Mouse (Mus musculus) neural tube, embryonic 11.5 days (tissue): ENCODE data around the gene Zfp362. TPM values are rescaled to one million over a fixed set of nuclear protein-coding genes. Genes with fewer than 3 reads are reported as not detected.
A peak's percentile ranks its signal among the peaks of the same experiment; 100 is the strongest.

Source experiments
- ATAC-seq: fragments of 200-750 bp; cut with Nextera tagmentation; 2 replicates; pipeline ENCODE4 v1.8.0; 2017; ENCODE audit warnings: moderate number of reproducible peaks, mild to moderate bottlenecking, moderate TSS enrichment, moderate library complexity; ENCODE audit not compliant: insufficient read depth, low FRiP score, low TSS enrichment
- DNase-seq: peaks from one replicate; pipeline ENCODE4 v3.0.0-alpha.2; 2015; ENCODE audit warnings: low spot score
- H3K27ac ChIP-seq: fragments of 300-500 bp; sonication (generic); 2 replicates; pipeline ENCODE4 v1.5.1; 2014; ENCODE audit warnings: low read depth, mild to moderate bottlenecking, low read length
- H3K27me3 ChIP-seq: fragments of 300-500 bp; sonication (generic); 2 replicates; pipeline ENCODE4 v1.6.1; 2014; ENCODE audit warnings: mild to moderate bottlenecking, low read length, mixed read lengths; ENCODE audit not compliant: control insufficient read depth, insufficient read depth
- H3K36me3 ChIP-seq: fragments of 300-500 bp; sonication (generic); 2 replicates; pipeline ENCODE4 v1.6.1; 2014; ENCODE audit warnings: mild to moderate bottlenecking, low read length, moderate library complexity, mixed read lengths; ENCODE audit not compliant: control insufficient read depth, insufficient read depth
- H3K4me1 ChIP-seq: fragments of 300-500 bp; sonication (generic); 2 replicates; pipeline ENCODE4 v1.6.1; 2014; ENCODE audit warnings: low read length, mixed read lengths; ENCODE audit not compliant: control insufficient read depth, insufficient read depth
- H3K4me2 ChIP-seq: fragments of 300-500 bp; sonication (generic); 2 replicates; pipeline ENCODE4 v1.6.1; 2014; ENCODE audit warnings: low read depth, mild to moderate bottlenecking, moderate library complexity
- H3K4me3 ChIP-seq: fragments of 300-500 bp; sonication (generic); 2 replicates; pipeline ENCODE4 v1.5.1; 2014; ENCODE audit warnings: low read depth, low read length
- H3K9ac ChIP-seq: fragments of 300-500 bp; sonication (generic); 2 replicates; pipeline ENCODE4 v1.6.1; 2014; ENCODE audit warnings: mild to moderate bottlenecking, low read length
- H3K9me3 ChIP-seq: fragments of 300-500 bp; sonication (generic); 2 replicates; pipeline ENCODE4 v1.6.1; 2016; ENCODE audit warnings: low read length; ENCODE audit not compliant: control insufficient read depth
- WGBS: fragments of 180-500 bp; shearing (Covaris S2); extraction: QIAGEN DNeasy Blood & Tissue Kit; methylation state at CpG from one replicate; pipeline ENCODE4 v1.1.7; 2014; 5-methylcytosine and 5-hydroxymethylcytosine counted together
- polyA plus RNA-seq: library from polyadenylated mRNA; unstranded; fragments of >200 nt; fragmentation: Nextera tagmentation; extraction: Ambion mirVana; gene quantifications from 2 replicates; pipeline ENCODE4 v1.2.1, GENCODE M21; 2014

The Zfp362 gene
- polyA plus RNA-seq, 1 experiment from 2014 or later: 46.6 TPM

GRCm38 (mm10) chr4:128759214-128759613 is 46.6 kb downstream of the Zfp362 start:
- WGBS: 86% methylated on average over 5 of the region's 5 CpGs
- DNase-seq: no peak
- no peak overlapping the region for H3K4me2 ChIP-seq
- H3K9me3 ChIP-seq: no peaks in the 10 kb centered on the region
- H3K4me1 ChIP-seq: no peaks in the 10 kb centered on the region
- no peak overlapping the region for H3K4me3 ChIP-seq
- no peak for ATAC-seq
- H3K27ac ChIP-seq: no peak overlapping the region
- no peak overlapping the region for H3K9ac ChIP-seq
- no peaks in the 10 kb centered on the region for H3K36me3 ChIP-seq
- no peaks in the 10 kb centered on the region for H3K27me3 ChIP-seq

GRCm38 (mm10) chr4:128755900-128756299 is 49.9 kb downstream of the Zfp362 start:
- 0 out of 2 replicates have a peak overlapping the region, but pooled peaks have one; percentile 29 for H3K27ac ChIP-seq
- 78% methylated on average over 7 of the region's 7 CpGs for WGBS
- no peaks in the 10 kb centered on the region for H3K27me3 ChIP-seq

GRCm38 (mm10) chr4:128755064-128755463 is 50.8 kb downstream of the Zfp362 start, which contains the start of gene A3galt2:
Gene A3galt2, plus strand, starts transcription at chr4:128755364.
- H3K27ac ChIP-seq: 0 out of 2 replicates have a peak within 1 kb of the TSS, but pooled peaks have one; percentile 29
- H3K4me2 ChIP-seq: no peak within 1 kb of the TSS
- WGBS: 67% methylated on average over 3 of the region's 3 CpGs
- H3K27me3 ChIP-seq: no peaks in the 10 kb centered on the region
- ATAC-seq (no peak), DNase-seq (no peak)
- H3K4me1 ChIP-seq: no peaks in the 10 kb centered on the region
- H3K4me3 ChIP-seq: no peak within 1 kb of the TSS
- H3K9ac ChIP-seq: no peak within 1 kb of the TSS
- H3K36me3 ChIP-seq: peaks cover 25% of the 10 kb centered on the region
- no peaks in the 10 kb centered on the region for H3K9me3 ChIP-seq

More at GRCm38 (mm10) chr4:128755900-128756299, 49.9 kb downstream of the Zfp362 start:
- H3K36me3 ChIP-seq: peaks cover 19% of the 10 kb centered on the region
- H3K4me3 ChIP-seq: no peak overlapping the region
- ATAC-seq (no peak), DNase-seq (no peak)
- no peaks in the 10 kb centered on the region for H3K4me1 ChIP-seq
- H3K9ac ChIP-seq: no peak overlapping the region
- no peak overlapping the region for H3K4me2 ChIP-seq
- H3K9me3 ChIP-seq: no peaks in the 10 kb centered on the region

GRCm38 (mm10) chr4:128753571-128753970 is 52.3 kb downstream of the Zfp362 start:
- ATAC-seq (no peak), DNase-seq (no peak)
- Histone ChIP-seq H3K27ac (no peak overlapping the region), H3K9ac (no peak overlapping the region), H3K4me3 (no peak overlapping the region), H3K4me2 (no peak overlapping the region), H3K27me3 (no peaks in the 10 kb centered on the region), H3K36me3 (peaks cover 35% of the 10 kb centered on the region), H3K9me3 (no peaks in the 10 kb centered on the region), H3K4me1 (no peaks in the 10 kb centered on the region)
- 98% methylated on average over 7 of the region's 7 CpGs for WGBS

- H3K36me3 ChIP-seq: peaks cover 41% of the 10 kb centered on the region
- DNase-seq: no peak
- H3K4me2 ChIP-seq: no peak overlapping the region
- H3K4me1 ChIP-seq: no peaks in the 10 kb centered on the region
- H3K9me3 ChIP-seq: no peaks in the 10 kb centered on the region
- no peak for ATAC-seq
- no peak overlapping the region for H3K27ac ChIP-seq
- WGBS: 91% methylated on average over 13 of the region's 13 CpGs
- H3K9ac ChIP-seq: no peak overlapping the region
- no peak overlapping the region for H3K4me3 ChIP-seq
- no peaks in the 10 kb centered on the region for H3K27me3 ChIP-seq
These were observed 53.7 kb downstream of the Zfp362 start for GRCm38 (mm10) chr4:128752031-128752757.

GRCm38 (mm10) chr4:128751006-128751405 is 54.8 kb downstream of the Zfp362 start:
- 59% methylated on average over 5 of the region's 5 CpGs for WGBS
- H3K27ac ChIP-seq: no peak overlapping the region
- ATAC-seq (no peak), DNase-seq (no peak)
- H3K36me3 ChIP-seq: peaks cover 53% of the 10 kb centered on the region
- no peak overlapping the region for H3K4me2 ChIP-seq
- no peak overlapping the region for H3K9ac ChIP-seq
- H3K9me3 ChIP-seq: no peaks in the 10 kb centered on the region
- no peaks in the 10 kb centered on the region for H3K27me3 ChIP-seq
- no peak overlapping the region for H3K4me3 ChIP-seq
- no peaks in the 10 kb centered on the region for H3K4me1 ChIP-seq

GRCm38 (mm10) chr4:128748309-128748708 is 57.5 kb downstream of the Zfp362 start:
- 91% methylated on average over 7 of the region's 7 CpGs for WGBS
- Histone ChIP-seq H3K27me3 (no peaks in the 10 kb centered on the region), H3K36me3 (peaks cover 64% of the 10 kb centered on the region), H3K4me2 (no peak overlapping the region), H3K9me3 (no peaks in the 10 kb centered on the region), H3K4me1 (no peaks in the 10 kb centered on the region), H3K27ac (no peak overlapping the region), H3K4me3 (no peak overlapping the region), H3K9ac (no peak overlapping the region)
- ATAC-seq: no peak
- DNase-seq: no peak

GRCm38 (mm10) chr4:128747614-128748270 is 58.1 kb downstream of the Zfp362 start:
- no peak for ATAC-seq
- no peak for DNase-seq
- Histone ChIP-seq H3K4me3 (no peak overlapping the region), H3K4me2 (no peak overlapping the region), H3K27ac (no peak overlapping the region), H3K9me3 (no peaks in the 10 kb centered on the region), H3K27me3 (no peaks in the 10 kb centered on the region), H3K36me3 (peaks cover 63% of the 10 kb centered on the region), H3K4me1 (no peaks in the 10 kb centered on the region), H3K9ac (no peak overlapping the region)
- 93% methylated on average over 22 of the region's 22 CpGs for WGBS

- Histone ChIP-seq H3K36me3 (peaks cover 41% of the 10 kb centered on the region), H3K27me3 (no peaks in the 10 kb centered on the region), H3K4me1 (no peaks in the 10 kb centered on the region), H3K4me2 (no peak overlapping the region), H3K4me3 (no peak overlapping the region), H3K9me3 (no peaks in the 10 kb centered on the region), H3K27ac (no peak overlapping the region), H3K9ac (no peak overlapping the region)
- DNase-seq (no peak), ATAC-seq (no peak)
- 94% methylated on average over 8 of the region's 8 CpGs for WGBS
These were observed 60.7 kb downstream of the Zfp362 start for GRCm38 (mm10) chr4:128745160-128745559.
